Mouse (Mus musculus): ENCODE data around the gene Aldh1a3. TPM values are rescaled to one million over a fixed set of nuclear protein-coding genes. Genes with fewer than 3 reads are reported as not detected.
A peak's percentile ranks its signal among the peaks of the same experiment; 100 is the strongest.

Gene Aldh1a3
- polyA plus RNA-seq, 1 experiment from 2014 or later: 0.73 TPM

GRCm38 (mm10) chr7:66348588-66348987, 78.7 kb downstream of the Aldh1a3 start:
- Histone ChIP-seq H3K4me1 (ENCODE audit: control insufficient read depth, low read depth, low read length) (peaks cover 3% of the 10 kb centered on the region), H3K27me3 (ENCODE audit: control insufficient read depth, insufficient read depth, low read depth, low read length) (no peaks in the 10 kb centered on the region), H3K9me3 (replicated peaks; ENCODE audit: control insufficient read depth, low read length) (no peaks in the 10 kb centered on the region), H3K4me2 (ENCODE audit: low read depth, low read length) (no peak overlapping the region), H3K36me3 (ENCODE audit: control insufficient read depth, insufficient read depth) (no peaks in the 10 kb centered on the region), H3K27ac (ENCODE audit: low read length) (no peak overlapping the region), H3K9ac (ENCODE audit: low read depth, low read length) (no peak overlapping the region), H3K4me3 (ENCODE audit: low read depth, low read length) (no peak overlapping the region)
- no peak for ATAC-seq (ENCODE audit: low read depth)
- 73% methylated on average over 10 of the region's 10 CpGs for WGBS (ENCODE audit: insufficient replicate concordance)

DNA sequence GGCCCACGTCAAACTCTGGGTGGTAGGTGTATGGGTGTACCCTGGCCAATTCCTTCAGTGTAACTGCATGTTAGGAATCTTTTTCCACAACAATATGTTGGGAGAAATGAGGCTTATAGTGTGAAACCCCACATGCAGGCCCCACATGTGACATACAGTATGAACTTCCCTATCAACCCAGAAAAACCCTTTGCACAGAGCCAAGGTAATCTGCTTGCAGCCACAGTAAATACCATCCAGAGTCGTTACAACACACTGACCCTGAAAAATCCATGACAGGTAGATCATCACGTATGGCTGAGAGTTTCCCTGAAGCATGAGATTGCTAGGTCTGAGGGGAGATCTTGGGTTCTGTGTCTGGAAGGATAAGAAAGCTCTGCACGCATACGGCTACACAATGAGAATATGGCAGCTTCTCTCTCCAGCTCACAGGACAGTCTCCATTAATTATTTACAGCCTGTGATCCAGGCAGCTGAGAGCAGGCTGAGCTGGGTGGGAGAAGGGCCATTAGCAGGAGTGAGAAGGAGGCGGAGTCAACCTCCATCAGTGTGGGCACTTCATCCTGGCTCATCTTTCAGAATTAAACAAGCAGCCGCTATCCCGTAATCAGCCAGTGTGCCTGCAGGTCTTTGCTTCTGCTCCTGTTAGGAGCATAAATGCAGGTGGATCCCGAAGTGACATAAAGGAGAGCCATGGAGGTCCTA, 80.2 kb downstream of the Aldh1a3 start:
- peaks cover 3% of the 10 kb centered on the region for H3K4me1 ChIP-seq (ENCODE audit: control insufficient read depth, low read depth, low read length)
- no peak overlapping the region for H3K4me2 ChIP-seq (ENCODE audit: low read depth, low read length)
- no peak overlapping the region; the same call in 1 of the 2 replicates for H3K27ac ChIP-seq (ENCODE audit: low read length)
- no peak overlapping the region for H3K9ac ChIP-seq (ENCODE audit: low read depth, low read length)
- ATAC-seq (ENCODE audit: low read depth): peak; percentile 60
- H3K36me3 ChIP-seq (ENCODE audit: control insufficient read depth, insufficient read depth): no peaks in the 10 kb centered on the region
- no peaks in the 10 kb centered on the region for H3K27me3 ChIP-seq (ENCODE audit: control insufficient read depth, insufficient read depth, low read depth, low read length)
- WGBS (ENCODE audit: insufficient replicate concordance): 54% methylated on average over 9 of the region's 9 CpGs
- H3K9me3 ChIP-seq (replicated peaks; ENCODE audit: control insufficient read depth, low read length): no peaks in the 10 kb centered on the region
- no peak overlapping the region for H3K4me3 ChIP-seq (ENCODE audit: low read depth, low read length)

- 69% methylated on average over 5 of the region's 5 CpGs for WGBS (ENCODE audit: insufficient replicate concordance)
- Histone ChIP-seq H3K4me3 (ENCODE audit: low read depth, low read length) (no peak overlapping the region), H3K27me3 (ENCODE audit: control insufficient read depth, insufficient read depth, low read depth, low read length) (no peaks in the 10 kb centered on the region), H3K4me2 (ENCODE audit: low read depth, low read length) (no peak overlapping the region), H3K36me3 (ENCODE audit: control insufficient read depth, insufficient read depth) (no peaks in the 10 kb centered on the region; the same call in 1 of the 2 replicates), H3K27ac (ENCODE audit: low read length) (no peak overlapping the region), H3K9ac (ENCODE audit: low read depth, low read length) (no peak overlapping the region), H3K9me3 (replicated peaks; ENCODE audit: control insufficient read depth, low read length) (no peaks in the 10 kb centered on the region), H3K4me1 (ENCODE audit: control insufficient read depth, low read depth, low read length) (peaks cover 3% of the 10 kb centered on the region)
- no peak for ATAC-seq (ENCODE audit: low read depth)
These were observed 84.0 kb downstream of the Aldh1a3 start for GRCm38 (mm10) chr7:66343307-66343706.

- ATAC-seq (ENCODE audit: low read depth): 0 out of 2 replicates have a peak, but pooled peaks have one; percentile 9
- Histone ChIP-seq H3K9ac (ENCODE audit: low read depth, low read length) (no peak overlapping the region), H3K27ac (ENCODE audit: low read length) (no peak overlapping the region), H3K4me2 (ENCODE audit: low read depth, low read length) (no peak overlapping the region), H3K9me3 (replicated peaks; ENCODE audit: control insufficient read depth, low read length) (no peaks in the 10 kb centered on the region), H3K4me1 (ENCODE audit: control insufficient read depth, low read depth, low read length) (peaks cover 3% of the 10 kb centered on the region), H3K4me3 (ENCODE audit: low read depth, low read length) (no peak overlapping the region), H3K36me3 (ENCODE audit: control insufficient read depth, insufficient read depth) (no peaks in the 10 kb centered on the region; the same call in 1 of the 2 replicates), H3K27me3 (ENCODE audit: control insufficient read depth, insufficient read depth, low read depth, low read length) (no peaks in the 10 kb centered on the region)
- 67% methylated on average over 6 of the region's 6 CpGs for WGBS (ENCODE audit: insufficient replicate concordance)
These were observed 84.5 kb downstream of the Aldh1a3 start for GRCm38 (mm10) chr7:66342831-66343230.

DNA sequence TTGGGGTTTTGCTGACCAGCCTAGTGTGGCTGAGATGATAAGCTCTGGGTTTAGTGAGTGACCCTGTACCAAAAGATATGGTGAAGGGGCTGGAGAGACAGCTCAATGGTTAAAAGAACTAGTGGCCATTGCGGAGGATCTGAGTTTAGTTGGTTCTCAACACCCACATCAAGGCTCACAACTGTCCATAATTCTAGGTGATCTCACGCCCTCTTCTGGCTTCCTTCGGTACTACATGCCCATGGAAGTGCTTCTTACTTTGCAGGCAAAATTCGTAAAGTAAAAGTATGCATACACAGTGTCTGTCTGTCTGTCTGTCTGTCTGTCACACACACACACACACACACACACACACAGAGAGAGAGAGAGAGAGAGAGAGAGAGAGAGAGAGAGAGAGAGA, 85.0 kb downstream of the Aldh1a3 start:
- H3K4me2 ChIP-seq (ENCODE audit: low read depth, low read length): no peak overlapping the region
- H3K27me3 ChIP-seq (ENCODE audit: control insufficient read depth, insufficient read depth, low read depth, low read length): no peaks in the 10 kb centered on the region
- H3K9me3 ChIP-seq (replicated peaks; ENCODE audit: control insufficient read depth, low read length): no peaks in the 10 kb centered on the region
- H3K27ac ChIP-seq (ENCODE audit: low read length): no peak overlapping the region
- H3K4me1 ChIP-seq (ENCODE audit: control insufficient read depth, low read depth, low read length): peaks cover 3% of the 10 kb centered on the region
- H3K36me3 ChIP-seq (ENCODE audit: control insufficient read depth, insufficient read depth): no peaks in the 10 kb centered on the region; the same call in 1 of the 2 replicates
- WGBS (ENCODE audit: insufficient replicate concordance): 34% methylated on average over 4 of the region's 4 CpGs
- H3K4me3 ChIP-seq (ENCODE audit: low read depth, low read length): no peak overlapping the region
- H3K9ac ChIP-seq (ENCODE audit: low read depth, low read length): no peak overlapping the region
- no peak for ATAC-seq (ENCODE audit: low read depth)

Small RNA genes within 50 kb of the gene (microRNA-seq; reads per million reads assigned to microRNA genes)
- gene Mir7057: not detected

Other genes starting within 250 kb of the Aldh1a3 start
- gene Gm10974, start 61.6 kb downstream of the Aldh1a3 start, polyA plus RNA-seq (2015; fragmentation: Nextera tagmentation; extraction: Ambion mirVana): not detected in 2 replicates
- gene Lrrk1, start 39.2 kb downstream of the Aldh1a3 start, polyA plus RNA-seq (2015; fragmentation: Nextera tagmentation; extraction: Ambion mirVana): 5.0 and 6.7 TPM in 2 replicates